In genomic region chr13:101746012-101746595, GRCm38 (mm10) we compare ENCODE assay signal across 26 mouse cellular contexts. TPM values are rescaled to one million over a fixed set of nuclear protein-coding genes. Genes with fewer than 3 reads are reported as not detected.
A peak's percentile ranks its signal among the peaks of the same experiment; 100 is the strongest.
DNase-seq lines count a peak whose midpoint lies in the region; ATAC-seq and TF ChIP-seq lines count a peak whose summit lies in the region.
"Had no signal": no experiment of that assay in that cellular context is flagged by ENCODE, and none has a peak within 500 bp of the region (broad histone marks: within the 10 kb centered on the region; RNA-seq: fewer than 3 reads in every experiment).

No protein-coding gene starts in this region.

- H3K27ac ChIP-seq in liver, adult 2 months (replicated peaks; ENCODE audit: insufficient read depth, low read depth, low read length), result no peak overlapping the region
- no peak overlapping the region for H3K27ac ChIP-seq in liver, embryonic 12.5 days
- peak overlapping the region; percentile 39; the same call in 1 of the 2 replicates for H3K27ac ChIP-seq in lung, postnatal 0 days (ENCODE audit: low read length)
- H3K27ac ChIP-seq in midbrain, embryonic 14.5 days (replicated peaks; ENCODE audit: low read depth, low read length), result no peak overlapping the region
- H3K27ac ChIP-seq: embryonic facial prominence, embryonic 13.5 days; forebrain, embryonic 12.5 days; hindbrain, embryonic 13.5 days; kidney, postnatal 0 days; limb, embryonic 10.5 days; limb, embryonic 15.5 days; midbrain, embryonic 15.5 days; neural tube, embryonic 15.5 days had no signal

- no peak overlapping the region for H3K4me2 ChIP-seq in liver, embryonic 12.5 days
- no peak overlapping the region for H3K4me2 ChIP-seq in lung, postnatal 0 days (replicated peaks; ENCODE audit: low read depth, low read length)
- H3K4me2 ChIP-seq in midbrain, embryonic 14.5 days (ENCODE audit: low read length), result no peak overlapping the region
- H3K4me2 ChIP-seq: embryonic facial prominence, embryonic 13.5 days; forebrain, embryonic 12.5 days; hindbrain, embryonic 13.5 days; limb, embryonic 15.5 days; midbrain, embryonic 15.5 days; neural tube, embryonic 15.5 days had no signal

- H3K4me3 ChIP-seq in liver, adult 2 months (ENCODE audit: insufficient read depth, low read depth, low read length), result no peak overlapping the region
- H3K4me3 ChIP-seq in liver, embryonic 12.5 days, result no peak overlapping the region
- H3K4me3 ChIP-seq in lung, postnatal 0 days (ENCODE audit: low read depth, low read length), result no peak overlapping the region
- H3K4me3 ChIP-seq in midbrain, embryonic 14.5 days (replicated peaks; ENCODE audit: low read depth, low read length), result no peak overlapping the region
- H3K4me3 ChIP-seq: embryonic facial prominence, embryonic 13.5 days; forebrain, embryonic 12.5 days; hindbrain, embryonic 13.5 days; limb, embryonic 10.5 days; limb, embryonic 15.5 days; midbrain, embryonic 15.5 days; neural tube, embryonic 15.5 days had no signal

- H3K9me3 ChIP-seq in liver, embryonic 12.5 days (replicated peaks), result no peaks in the 10 kb centered on the region
- H3K9me3 ChIP-seq in lung, postnatal 0 days (ENCODE audit: low read length), result no peaks in the 10 kb centered on the region
- no peaks in the 10 kb centered on the region for H3K9me3 ChIP-seq in midbrain, embryonic 14.5 days (ENCODE audit: control insufficient read depth, low read length)
- H3K9me3 ChIP-seq: embryonic facial prominence, embryonic 13.5 days; forebrain, embryonic 12.5 days; hindbrain, embryonic 13.5 days; limb, embryonic 10.5 days; limb, embryonic 15.5 days; midbrain, embryonic 15.5 days; neural tube, embryonic 15.5 days had no signal

- DNase-seq in heart, adult 11 months, result peak; percentile 79
- DNase-seq in heart, postnatal 25 days (ENCODE audit: low spot score), result no peak
- DNase-seq in liver, adult 2 months (ENCODE audit: extremely low read depth, low read depth, low spot score), result peak; percentile 83
- peak; percentile 33 for DNase-seq in lung, postnatal 0 days (ENCODE audit: low spot score)
- DNase-seq in lung, postnatal 14 days, result no peak
- no peak for DNase-seq in midbrain, embryonic 14.5 days
- DNase-seq: adrenal gland, postnatal 25 days; cerebellum, adult 11-12 months; cerebellum, adult 9-11 months; embryo, embryonic 11 days; forebrain, postnatal 0 days; heart, postnatal 36 days; kidney, adult 8-10 months; layer of hippocampus, postnatal 36 days; retina, postnatal 1 day; right cerebral cortex, postnatal 14 days had no signal

- intact Hi-C loops in heart, postnatal 25 days (cut with DNase I), result no loop called here

- no peak for TF ChIP-seq POLR2A in liver, adult 2 months (IDR thresholded peaks at IDR 0.05; ENCODE audit: extremely low read depth, insufficient read depth, low read length)

- peaks cover 8% of the 10 kb centered on the region for H3K36me3 ChIP-seq in liver, adult 2 months (ENCODE audit: control insufficient read depth, insufficient read depth, low read length)
- no peaks in the 10 kb centered on the region for H3K36me3 ChIP-seq in liver, embryonic 12.5 days
- no peaks in the 10 kb centered on the region for H3K36me3 ChIP-seq in lung, postnatal 0 days (ENCODE audit: insufficient read depth, low read length)
- no peaks in the 10 kb centered on the region for H3K36me3 ChIP-seq in midbrain, embryonic 14.5 days (ENCODE audit: control insufficient read depth, insufficient read depth, low read length)
- H3K36me3 ChIP-seq: embryonic facial prominence, embryonic 13.5 days; forebrain, embryonic 12.5 days; hindbrain, embryonic 13.5 days; limb, embryonic 10.5 days; limb, embryonic 15.5 days; midbrain, embryonic 15.5 days; neural tube, embryonic 15.5 days had no signal

- no peaks in the 10 kb centered on the region for H3K27me3 ChIP-seq in liver, adult 2 months (ENCODE audit: control insufficient read depth, insufficient read depth, low read length)
- no peaks in the 10 kb centered on the region for H3K27me3 ChIP-seq in liver, embryonic 12.5 days (replicated peaks)
- no peaks in the 10 kb centered on the region for H3K27me3 ChIP-seq in lung, postnatal 0 days (replicated peaks; ENCODE audit: insufficient read depth, low read length)
- H3K27me3 ChIP-seq in midbrain, embryonic 14.5 days (ENCODE audit: control insufficient read depth, insufficient read depth, low read length), result no peaks in the 10 kb centered on the region
- H3K27me3 ChIP-seq: embryonic facial prominence, embryonic 13.5 days; forebrain, embryonic 12.5 days; hindbrain, embryonic 13.5 days; limb, embryonic 15.5 days; midbrain, embryonic 15.5 days; neural tube, embryonic 15.5 days; Patski had no signal

- no peak overlapping the region for H3K9ac ChIP-seq in liver, adult 2 months (ENCODE audit: low read depth, low read length)
- H3K9ac ChIP-seq in liver, embryonic 12.5 days, result no peak overlapping the region
- no peak overlapping the region for H3K9ac ChIP-seq in lung, postnatal 0 days (replicated peaks; ENCODE audit: low read depth)
- no peak overlapping the region for H3K9ac ChIP-seq in midbrain, embryonic 14.5 days (replicated peaks; ENCODE audit: low read length)
- H3K9ac ChIP-seq: embryonic facial prominence, embryonic 13.5 days; forebrain, embryonic 12.5 days; forebrain, postnatal 0 days; hindbrain, embryonic 13.5 days; limb, embryonic 15.5 days; midbrain, embryonic 15.5 days; neural tube, embryonic 15.5 days had no signal

- peaks cover 26% of the 10 kb centered on the region; the same call in 1 of the 2 replicates for H3K79me2 ChIP-seq in liver, adult 2 months (ENCODE audit: control insufficient read depth, insufficient read depth, low read length)

- no peak for ATAC-seq in liver, embryonic 12.5 days
- peak; percentile 51 for ATAC-seq in lung, postnatal 0 days
- ATAC-seq in midbrain, embryonic 14.5 days (ENCODE audit: low FRiP score, low TSS enrichment), result no peak
- ATAC-seq: forebrain, postnatal 0 days; midbrain, embryonic 15.5 days; Patski had no signal

- WGBS in liver, adult 2 months, result 22% methylated on average over 8 of the region's 8 CpGs
- WGBS in liver, embryonic 12.5 days (ENCODE audit: insufficient replicate concordance), result 80% methylated on average over 8 of the region's 8 CpGs
- WGBS in lung, postnatal 0 days, result 51% methylated on average over 8 of the region's 8 CpGs
- WGBS in midbrain, embryonic 14.5 days, result 92% methylated on average over 8 of the region's 8 CpGs

- TF ChIP-seq CTCF in liver, adult 2 months (IDR thresholded peaks at IDR 0.05; ENCODE audit: low read depth, low read length), result no peak
- TF ChIP-seq CTCF in lung, postnatal 0 days (IDR thresholded peaks at IDR 0.05), result no peak

- no peak for TF ChIP-seq EP300 in lung, postnatal 0 days (IDR thresholded peaks at IDR 0.05)

- H3K4me1 ChIP-seq in liver, adult 2 months (ENCODE audit: control insufficient read depth, insufficient read depth, low read length), result peaks cover 30% of the 10 kb centered on the region
- peaks cover 36% of the 10 kb centered on the region for H3K4me1 ChIP-seq in liver, embryonic 12.5 days
- H3K4me1 ChIP-seq in lung, postnatal 0 days (ENCODE audit: insufficient read depth, low read depth, low read length), result peaks cover 21% of the 10 kb centered on the region; the same call in 1 of the 2 replicates
- H3K4me1 ChIP-seq in midbrain, embryonic 14.5 days (ENCODE audit: control insufficient read depth, insufficient read depth, low read length), result no peaks in the 10 kb centered on the region
- H3K4me1 ChIP-seq: forebrain, embryonic 12.5 days; hindbrain, embryonic 13.5 days; limb, embryonic 10.5 days; midbrain, embryonic 15.5 days had no signal

RNA-seq across cellular contexts. Expression of gene Pik3r1, which starts 21.9 kb away (rescaled TPM):
- 100 to 1,000 TPM in 1 of 2 experiments, 10 to 100 TPM in 1; 93.6 to 111 TPM for total RNA-seq in heart, postnatal 25 days (2021)
- total RNA-seq in liver, adult 2 months (2014; rRNA removed), result 35.5 and 38.4 TPM in 2 replicates
- polyA plus RNA-seq in liver, adult 2 months (2012; rRNA removed), result 11.9 and 12.2 TPM in 2 replicates
- 17.2 and 22.0 TPM in 2 replicates for polyA plus RNA-seq in liver, embryonic 12.5 days (2016; fragmentation: Nextera tagmentation; extraction: Ambion mirVana)
- 26.3 and 28.1 TPM in 2 replicates for polyA plus RNA-seq in lung, postnatal 0 days (2015; fragmentation: Nextera tagmentation; extraction: Ambion mirVana)
- polyA plus RNA-seq in midbrain, embryonic 14.5 days (2014; fragmentation: Nextera tagmentation; extraction: Ambion mirVana), result 60.2 and 63.3 TPM in 2 replicates

Comparison
In these comparisons a context has a peak if more than half of its experiments do, and no peak if none do; other contexts are left out.
1. DNase-seq: peak in heart, adult 11 months (single experiment), liver, adult 2 months (single experiment) and lung, postnatal 0 days (single experiment); none in heart, postnatal 25 days (single experiment), lung, postnatal 14 days (single experiment) and midbrain, embryonic 14.5 days (single experiment).